ENCODE assay signal across 11 mouse cellular contexts in the genomic region with DNA sequence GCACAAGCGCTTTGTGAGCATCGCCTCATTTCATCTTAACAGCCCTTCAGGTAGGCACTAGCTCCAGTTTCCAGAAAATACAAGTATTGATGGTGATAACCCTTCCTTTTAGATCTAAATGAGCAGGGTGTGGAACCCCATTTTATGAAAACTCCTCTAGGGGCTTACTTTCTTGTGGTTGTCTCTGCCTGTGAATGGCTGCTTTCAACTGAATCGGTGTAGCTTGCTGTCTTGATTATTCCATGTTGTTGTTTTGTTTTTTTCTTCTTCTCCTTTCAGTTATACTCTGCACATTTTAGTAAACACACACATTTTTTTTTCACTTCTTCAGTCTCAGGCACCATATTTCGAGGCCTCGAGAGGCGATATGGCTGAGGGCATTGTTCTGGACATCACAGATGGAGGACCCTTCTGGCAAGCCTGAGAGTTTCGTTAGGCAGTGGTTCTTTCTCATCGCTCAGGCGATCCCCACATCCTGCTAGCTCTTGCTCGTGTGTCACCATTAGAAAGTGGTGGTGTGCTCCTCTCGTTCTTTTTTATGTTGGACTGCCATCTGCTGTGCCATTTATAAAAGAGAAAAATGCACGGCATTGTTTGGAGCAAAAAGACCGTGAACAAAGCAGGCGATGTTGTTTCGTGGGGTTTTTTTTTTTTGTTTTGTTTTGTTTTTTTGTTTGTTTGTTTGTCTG. TPM values are rescaled to one million over a fixed set of nuclear protein-coding genes. Genes with fewer than 3 reads are reported as not detected.
DNase-seq lines count a peak whose midpoint lies in the region; ATAC-seq and TF ChIP-seq lines count a peak whose summit lies in the region.
"Had no signal": no experiment of that assay in that cellular context is flagged by ENCODE, and none has a peak within 500 bp of the region (broad histone marks: within the 10 kb centered on the region; RNA-seq: fewer than 3 reads in every experiment).

No protein-coding gene starts in this region.

- 73% methylated on average over 15 of the region's 15 CpGs for WGBS in embryonic facial prominence, embryonic 14.5 days
- WGBS in embryonic facial prominence, embryonic 10.5 days = 82% methylated on average over 15 of the region's 15 CpGs
- WGBS in midbrain, embryonic 14.5 days = 51% methylated on average over 15 of the region's 15 CpGs

- no peaks in the 10 kb centered on the region for H3K9me3 ChIP-seq in embryonic facial prominence, embryonic 14.5 days (ENCODE audit: control insufficient read depth, low read length)
- no peaks in the 10 kb centered on the region for H3K9me3 ChIP-seq in embryonic facial prominence, embryonic 10.5 days
- no peaks in the 10 kb centered on the region for H3K9me3 ChIP-seq in midbrain, embryonic 14.5 days (ENCODE audit: control insufficient read depth, low read length)

- no peak overlapping the region for H3K9ac ChIP-seq in embryonic facial prominence, embryonic 14.5 days (ENCODE audit: low read depth, low read length)
- H3K9ac ChIP-seq in midbrain, embryonic 14.5 days (replicated peaks; ENCODE audit: low read length) = no peak overlapping the region

- peaks cover 6% of the 10 kb centered on the region; the same call in 1 of the 2 replicates for H3K27me3 ChIP-seq in embryonic facial prominence, embryonic 14.5 days (replicated peaks; ENCODE audit: control insufficient read depth, insufficient read depth, low read length)
- H3K27me3 ChIP-seq in embryonic facial prominence, embryonic 10.5 days (replicated peaks; ENCODE audit: low read depth, poor library complexity, severe bottlenecking) = peaks cover 45% of the 10 kb centered on the region
- no peaks in the 10 kb centered on the region for H3K27me3 ChIP-seq in midbrain, embryonic 14.5 days (ENCODE audit: control insufficient read depth, insufficient read depth, low read length)

- no peak for TF ChIP-seq CTCF in gastrocnemius, adult 2 months (IDR thresholded peaks at IDR 0.05)

- H3K27ac ChIP-seq in embryonic facial prominence, embryonic 14.5 days (replicated peaks; ENCODE audit: low read depth, low read length) = no peak overlapping the region
- no peak overlapping the region for H3K27ac ChIP-seq in embryonic facial prominence, embryonic 10.5 days (replicated peaks)
- no peak overlapping the region for H3K27ac ChIP-seq in midbrain, embryonic 14.5 days (replicated peaks; ENCODE audit: low read depth, low read length)
- H3K27ac ChIP-seq in gastrocnemius, adult 2 months = no peak overlapping the region

- 0 out of 2 replicates have a peak, but pooled peaks have one; percentile 33 for ATAC-seq in embryonic facial prominence, embryonic 14.5 days (ENCODE audit: low read depth)
- peak; percentile 77; the same call in 1 of the 2 replicates for ATAC-seq in midbrain, embryonic 14.5 days (ENCODE audit: low FRiP score, low TSS enrichment)

- no peaks in the 10 kb centered on the region for H3K4me1 ChIP-seq in embryonic facial prominence, embryonic 14.5 days (ENCODE audit: control insufficient read depth, insufficient read depth, low read length)
- H3K4me1 ChIP-seq in embryonic facial prominence, embryonic 10.5 days = no peaks in the 10 kb centered on the region
- no peaks in the 10 kb centered on the region for H3K4me1 ChIP-seq in midbrain, embryonic 14.5 days (ENCODE audit: control insufficient read depth, insufficient read depth, low read length)

- no peak overlapping the region for H3K4me3 ChIP-seq in embryonic facial prominence, embryonic 14.5 days (ENCODE audit: low read depth, low read length)
- no peak overlapping the region for H3K4me3 ChIP-seq in embryonic facial prominence, embryonic 10.5 days
- no peak overlapping the region for H3K4me3 ChIP-seq in midbrain, embryonic 14.5 days (replicated peaks; ENCODE audit: low read depth, low read length)
- no peak overlapping the region for H3K4me3 ChIP-seq in gastrocnemius, adult 2 months

- intact Hi-C loops in heart, postnatal 25 days (cut with DNase I) = no loop called here
- intact Hi-C loops in gastrocnemius, adult 2 months (cut with DNase I) = no loop called here

- H3K36me3 ChIP-seq in embryonic facial prominence, embryonic 14.5 days (ENCODE audit: control insufficient read depth, insufficient read depth, low read length) = no peaks in the 10 kb centered on the region
- no peaks in the 10 kb centered on the region for H3K36me3 ChIP-seq in embryonic facial prominence, embryonic 10.5 days (replicated peaks)
- H3K36me3 ChIP-seq in midbrain, embryonic 14.5 days (ENCODE audit: control insufficient read depth, insufficient read depth, low read length) = no peaks in the 10 kb centered on the region

- H3K4me2 ChIP-seq in embryonic facial prominence, embryonic 14.5 days (ENCODE audit: low read depth, low read length) = no peak overlapping the region
- peak overlapping the region; percentile 20; the same call in 1 of the 2 replicates for H3K4me2 ChIP-seq in midbrain, embryonic 14.5 days (ENCODE audit: low read length)

- peak; percentile 35 for DNase-seq in embryonic facial prominence, embryonic 14.5 days (ENCODE audit: low spot score)
- DNase-seq in embryonic facial prominence, embryonic 10.5 days (ENCODE audit: low spot score) = no peak
- DNase-seq in right cerebral cortex, postnatal 10 days (ENCODE audit: low spot score in 2 of 2) = peak; percentile 35 to 52
- DNase-seq in right cerebral cortex, postnatal 36 days (ENCODE audit: low spot score in 2 of 2) = no peak
- peak; percentile 67 for DNase-seq in midbrain, embryonic 14.5 days
- no peak for DNase-seq in thymus, postnatal 4 days
- DNase-seq in heart, postnatal 25 days (ENCODE audit: low spot score) = no peak
- DNase-seq in gastrocnemius, adult 2 months = no peak
- DNase-seq: gastrocnemius, postnatal 36 days; kidney, postnatal 25 days; lung, postnatal 10 days had no signal

RNA-seq across cellular contexts. Expression of gene Gemin8, which starts 23.0 kb away (rescaled TPM):
- polyA plus RNA-seq in embryonic facial prominence, embryonic 14.5 days (2014; fragmentation: Nextera tagmentation; extraction: Ambion mirVana) = 11.8 and 11.9 TPM in 2 replicates
- 17.1 and 17.4 TPM in 2 replicates for polyA plus RNA-seq in embryonic facial prominence, embryonic 10.5 days (2016; fragmentation: Nextera tagmentation; extraction: Ambion mirVana)
- 8.3 and 9.7 TPM in 2 replicates for polyA plus RNA-seq in midbrain, embryonic 14.5 days (2014; fragmentation: Nextera tagmentation; extraction: Ambion mirVana)
- total RNA-seq in heart, postnatal 25 days (2021) = 1 to 10 TPM; 2.4 to 2.9 TPM
- total RNA-seq in gastrocnemius, adult 2 months (2021) = 1 to 10 TPM; 1.5 to 1.7 TPM

Comparison
In these comparisons a context has a peak if more than half of its experiments do, and no peak if none do; other contexts are left out.
1. DNase-seq: peak in embryonic facial prominence, embryonic 14.5 days (single experiment), right cerebral cortex, postnatal 10 days (2 of 2) and midbrain, embryonic 14.5 days (single experiment); none in embryonic facial prominence, embryonic 10.5 days (single experiment), right cerebral cortex, postnatal 36 days (0 of 2), thymus, postnatal 4 days (single experiment), heart, postnatal 25 days (single experiment) and gastrocnemius, adult 2 months (single experiment).